Mouse (Mus musculus) adrenal gland, adult 2 months (tissue): Measurements from ENCODE around the gene Fam181a. TPM values are rescaled to one million over a fixed set of nuclear protein-coding genes. Genes with fewer than 3 reads are reported as not detected.

Source experiments
- DNase-seq: peaks from one replicate; pipeline ENCODE4 v3.0.0; 2021
- long read RNA-seq: library from polyadenylated mRNA; stranded (forward); transcript quantifications from one replicate; pipeline ENCODE4 v2.0.0, GENCODE M21; 2021
- polyA plus RNA-seq: library from polyadenylated mRNA; depleted of rRNA; stranded (reverse); fragments of >200 nt; gene quantifications from 2 replicates; pipeline ENCODE4 v1.2.3, GENCODE M21; 2012; rRNA removed
- total RNA-seq, 2 experiments: library from RNA; stranded (reverse); gene quantifications; 2 replicates each; pipeline ENCODE4 v1.2.3; 2021

The Fam181a gene
- total RNA-seq (not detected), polyA plus RNA-seq (0.22 TPM in 1 of 2 replicates, not detected in the other)
- long read RNA-seq: 0 reads

DNA sequence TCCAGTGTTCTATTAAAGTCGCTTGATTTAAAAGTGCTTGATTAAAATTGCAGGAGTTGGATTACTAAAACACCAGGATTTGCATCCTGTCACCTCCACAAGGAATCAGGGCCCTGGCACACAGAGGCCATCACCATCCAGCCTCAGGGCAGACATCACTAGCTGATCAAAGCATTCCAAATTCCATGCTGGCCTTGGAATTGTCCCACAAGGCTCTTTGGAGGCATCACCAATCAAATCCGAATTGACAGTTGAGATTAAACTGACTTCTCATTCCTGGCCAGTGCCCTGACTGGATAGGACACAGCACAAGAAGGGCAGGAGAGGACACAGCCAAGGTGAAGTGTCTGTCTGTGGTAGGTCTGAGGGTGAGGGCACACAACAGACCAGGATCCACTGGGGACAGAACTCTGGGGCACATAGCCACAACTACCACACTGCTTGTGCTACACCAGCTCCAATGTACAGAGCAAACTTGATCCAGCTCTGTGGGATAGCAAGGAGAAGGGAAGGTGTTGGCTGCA lies at the start of gene Fam181a:
TSS of gene Fam181a (plus strand) at position 232 of the 524 bp plus-strand sequence.
- DNase-seq: peak; percentile 47

- DNase-seq: peak; percentile 50
Measured at GRCm38 (mm10) chr12:103262017-103262865, 48.5 kb upstream of the Fam181a start.

- DNase-seq: no peak
Measured at GRCm38 (mm10) chr12:103266605-103267004, 44.2 kb upstream of the Fam181a start.

DNA sequence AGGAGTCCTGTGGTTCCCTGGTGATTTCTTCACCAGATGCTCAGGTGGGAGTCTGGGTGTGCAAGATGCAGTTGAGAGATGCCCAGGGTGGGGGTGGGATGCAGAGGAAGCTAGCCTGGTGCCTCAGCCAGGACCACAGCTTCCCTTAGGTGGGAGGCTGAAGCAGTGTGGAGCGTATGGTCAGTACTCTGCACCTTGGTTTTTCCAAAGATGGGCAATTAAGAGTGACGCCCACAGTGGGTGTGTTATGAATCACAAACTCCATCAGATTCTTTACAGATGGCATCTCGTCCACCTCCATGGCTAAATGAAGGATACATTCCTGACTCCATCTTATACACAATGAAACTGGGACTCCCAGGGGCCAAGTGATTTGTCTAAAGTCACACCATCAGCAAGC lies 38.6 kb upstream of the Fam181a start:
- DNase-seq: no peak

- DNase-seq: no peak
Measured at GRCm38 (mm10) chr12:103273051-103273450, 37.7 kb upstream of the Fam181a start.

DNA sequence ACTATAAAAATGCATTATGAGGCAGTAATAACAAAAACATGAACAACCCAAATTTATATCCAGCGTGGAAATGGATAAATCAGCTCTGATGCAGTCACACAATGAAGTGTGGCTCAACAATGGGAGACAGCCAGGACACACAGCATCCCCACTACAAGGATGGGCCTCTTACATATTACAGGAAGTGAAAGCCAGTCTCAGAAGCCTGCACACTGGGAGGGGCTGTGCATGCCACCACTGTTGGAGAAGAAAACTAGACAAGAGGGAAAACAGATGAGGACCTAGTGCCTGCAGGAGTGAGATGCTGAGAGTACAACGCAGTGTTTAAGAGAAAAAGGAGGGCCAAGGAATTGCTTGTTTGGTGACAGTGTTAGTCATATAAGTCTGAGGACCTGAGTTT lies 37.0 kb upstream of the Fam181a start:
- no peak for DNase-seq

DNA sequence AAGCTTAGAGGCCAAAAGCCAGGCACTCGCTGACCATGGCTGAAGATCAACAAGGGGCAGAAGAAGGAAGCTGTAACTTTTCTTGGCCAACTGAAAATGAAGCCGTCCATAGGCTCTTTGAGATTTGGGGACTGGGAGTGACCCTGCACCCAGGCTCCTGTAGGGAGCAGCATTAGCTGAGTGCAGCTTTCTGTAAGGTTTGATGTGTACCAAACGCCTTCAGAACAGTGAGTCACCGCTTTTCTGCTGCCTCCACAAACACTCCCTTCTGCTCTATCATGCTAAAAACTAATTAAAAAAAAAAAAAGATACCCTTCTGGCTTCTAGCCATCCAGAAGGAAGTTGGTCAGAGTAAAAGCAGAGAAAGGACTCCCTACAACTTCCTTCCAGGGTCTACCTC lies 34.4 kb upstream of the Fam181a start:
- DNase-seq: no peak

GRCm38 (mm10) chr12:103281491-103281890 lies 29.3 kb upstream of the Fam181a start:
- no peak for DNase-seq

DNA sequence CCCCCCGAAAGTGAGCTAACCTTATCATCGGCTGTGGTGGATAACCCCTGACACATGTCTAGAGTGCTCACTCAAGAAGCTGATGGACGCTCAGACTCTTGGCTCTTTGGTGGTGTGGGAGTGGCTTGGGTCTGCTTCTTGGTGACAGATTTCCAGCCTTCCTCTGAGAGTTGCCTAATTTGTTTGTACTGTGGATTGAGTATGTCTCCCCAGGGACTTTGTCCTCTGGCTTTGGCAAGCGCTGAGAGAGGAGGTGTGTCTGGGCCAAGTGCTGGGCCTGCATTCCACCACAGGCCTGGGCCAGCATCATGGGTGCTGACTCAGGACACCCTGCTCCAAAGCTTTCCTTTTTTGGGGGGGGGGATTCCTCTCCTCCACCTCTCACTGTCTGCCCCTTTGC lies 28.9 kb upstream of the Fam181a start:
- DNase-seq: peak; percentile 61

- DNase-seq: no peak
Measured at GRCm38 (mm10) chr12:103282936-103283335, 27.8 kb upstream of the Fam181a start.

- DNase-seq: no peak
Measured at GRCm38 (mm10) chr12:103283411-103283810, 27.4 kb upstream of the Fam181a start.

- DNase-seq: no peak
Measured at GRCm38 (mm10) chr12:103287276-103287675, 23.5 kb upstream of the Fam181a start.

GRCm38 (mm10) chr12:103292366-103292765 lies 18.4 kb upstream of the Fam181a start:
- DNase-seq: no peak

DNA sequence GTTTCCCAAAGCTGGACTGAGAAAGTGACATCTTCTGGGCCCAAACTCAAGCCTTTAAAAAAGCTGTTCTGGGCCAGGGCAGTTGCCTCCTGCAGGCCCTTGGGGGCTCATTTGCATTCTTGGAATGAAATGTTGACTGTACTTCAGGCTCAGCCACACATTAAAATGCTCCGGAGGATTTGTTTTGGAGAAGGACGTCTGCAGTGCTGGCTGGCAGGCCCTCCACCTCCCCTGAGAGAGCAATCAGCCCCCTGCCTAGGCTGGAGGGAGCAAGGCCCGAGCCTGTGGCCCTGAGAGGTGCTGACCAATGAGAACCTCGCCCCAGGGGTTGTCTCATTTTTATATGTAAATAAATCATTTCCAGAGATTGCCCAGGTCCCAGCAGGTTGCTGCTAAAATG lies 14.5 kb upstream of the Fam181a start:
- DNase-seq: no peak

DNA sequence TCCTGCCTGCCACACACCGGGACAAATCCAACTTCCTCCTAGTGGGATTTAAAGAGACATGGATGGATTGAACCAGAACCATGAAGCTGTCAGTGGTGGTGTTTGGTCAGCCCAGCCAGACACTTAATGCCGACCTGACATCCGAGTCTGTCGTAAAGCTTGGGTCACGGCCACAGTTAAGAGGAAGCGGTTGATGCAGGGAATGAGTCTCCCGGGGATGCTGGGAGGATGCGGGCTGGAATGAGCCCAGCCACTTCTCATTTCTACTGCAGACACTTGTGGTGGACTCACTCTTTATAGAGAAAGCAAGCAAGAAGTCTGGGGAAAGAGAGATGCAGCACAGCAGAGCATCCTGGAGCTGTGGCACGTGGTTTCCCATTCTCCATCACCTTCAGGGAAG lies 10.3 kb upstream of the Fam181a start:
- no peak for DNase-seq

DNA sequence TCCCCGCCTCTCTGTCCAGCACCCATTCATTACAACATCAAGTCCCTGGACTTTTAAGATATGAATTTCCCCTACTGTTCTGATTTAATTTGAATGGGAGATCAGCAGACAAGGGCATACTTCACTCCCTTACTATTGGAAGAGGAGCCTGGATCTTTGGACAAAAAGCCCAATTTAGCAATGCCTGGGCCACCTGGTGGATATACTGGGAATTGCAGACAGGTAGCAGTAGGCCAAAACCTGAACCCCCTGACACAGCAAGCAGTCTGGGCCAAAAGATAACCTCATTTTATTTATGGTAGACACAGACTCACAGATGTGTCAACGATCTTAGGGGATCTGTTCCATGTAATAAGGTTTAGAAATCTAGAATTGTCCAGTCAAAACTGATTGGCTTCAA lies 9.1 kb upstream of the Fam181a start:
- peak; percentile 67 for DNase-seq

DNA sequence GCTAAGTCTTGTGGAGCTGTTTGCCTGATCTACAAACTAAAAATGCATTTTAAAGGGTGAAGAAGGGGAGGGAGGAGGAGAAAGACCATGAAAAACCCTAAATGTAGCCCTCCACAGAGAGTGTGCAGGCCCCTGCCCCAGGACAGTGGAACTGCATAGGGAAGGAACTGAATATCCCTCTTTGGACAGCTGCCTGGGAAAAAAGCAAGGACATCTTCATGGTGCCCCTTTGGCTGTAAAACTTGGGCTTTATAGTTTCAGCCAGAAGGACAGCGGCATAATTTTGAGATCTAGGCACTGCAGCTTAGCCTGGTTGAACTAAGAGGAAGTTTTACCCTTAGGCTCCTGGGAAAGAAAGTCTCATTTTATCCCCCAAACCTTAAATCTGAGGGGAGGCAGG lies 7.8 kb upstream of the Fam181a start:
- peak; percentile 42 for DNase-seq

DNA sequence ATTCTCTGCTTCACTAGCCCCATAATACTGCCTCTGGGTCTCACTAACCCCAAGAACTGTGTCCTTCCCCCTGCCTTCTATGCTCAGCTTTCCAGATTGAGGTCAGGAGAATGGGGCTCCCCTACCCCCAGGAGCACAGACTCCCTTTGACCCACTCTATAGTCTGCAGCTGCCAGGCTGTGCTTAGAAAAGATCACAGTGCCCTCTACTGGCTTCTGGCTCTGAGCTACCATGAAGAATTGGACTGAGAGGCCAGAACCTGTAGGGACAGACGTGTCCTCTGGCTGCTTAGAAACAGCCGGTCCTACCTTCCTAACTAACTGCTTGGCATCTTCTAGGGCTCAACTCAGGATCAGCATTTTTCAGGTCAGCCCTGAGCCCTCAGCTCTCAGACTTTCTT lies 4.6 kb upstream of the Fam181a start:
- DNase-seq: peak; percentile 60

- DNase-seq: no peak
Measured at GRCm38 (mm10) chr12:103306720-103307119, 4.1 kb upstream of the Fam181a start.

DNA sequence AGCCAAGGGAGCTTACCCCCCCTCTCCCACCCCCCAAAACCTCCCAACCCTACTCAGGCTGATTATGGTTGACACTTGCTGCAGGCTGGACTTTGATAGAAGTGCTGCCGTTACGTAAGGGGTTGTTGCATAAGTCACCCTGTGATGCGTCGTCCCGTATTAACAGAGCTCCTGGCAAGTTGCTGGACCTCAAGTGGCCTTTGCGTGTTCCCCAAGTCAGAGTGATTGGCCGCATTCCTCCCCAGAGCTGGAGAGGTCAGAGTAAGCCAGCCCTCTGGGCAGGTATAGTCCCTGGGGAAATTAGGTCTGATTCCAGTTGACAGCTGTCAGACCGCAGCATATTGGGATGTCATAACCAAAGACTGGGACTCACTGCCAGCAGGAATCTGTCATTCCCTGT lies 1.1 kb downstream of the Fam181a start:
- peak; percentile 69 for DNase-seq

DNA sequence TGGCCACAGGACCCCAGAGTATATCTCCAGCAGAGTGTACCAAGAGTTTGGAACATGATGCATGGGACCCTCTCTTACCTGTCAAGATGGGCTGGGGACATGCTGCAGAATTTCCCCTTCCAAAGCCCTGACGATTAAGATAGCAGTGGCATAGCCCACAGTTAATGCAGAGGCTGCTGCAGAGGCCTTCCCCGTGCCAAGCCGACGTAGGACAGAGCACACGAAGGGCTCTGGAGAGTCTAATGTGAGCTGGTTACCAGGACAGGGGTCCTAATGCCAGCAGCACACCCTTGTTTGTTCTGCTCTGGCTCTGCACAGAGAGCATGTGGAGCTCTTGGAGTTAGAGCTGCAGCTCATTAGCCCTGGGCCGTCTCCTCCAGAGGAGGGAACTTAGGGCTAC lies 2.5 kb downstream of the Fam181a start:
- DNase-seq: no peak

DNA sequence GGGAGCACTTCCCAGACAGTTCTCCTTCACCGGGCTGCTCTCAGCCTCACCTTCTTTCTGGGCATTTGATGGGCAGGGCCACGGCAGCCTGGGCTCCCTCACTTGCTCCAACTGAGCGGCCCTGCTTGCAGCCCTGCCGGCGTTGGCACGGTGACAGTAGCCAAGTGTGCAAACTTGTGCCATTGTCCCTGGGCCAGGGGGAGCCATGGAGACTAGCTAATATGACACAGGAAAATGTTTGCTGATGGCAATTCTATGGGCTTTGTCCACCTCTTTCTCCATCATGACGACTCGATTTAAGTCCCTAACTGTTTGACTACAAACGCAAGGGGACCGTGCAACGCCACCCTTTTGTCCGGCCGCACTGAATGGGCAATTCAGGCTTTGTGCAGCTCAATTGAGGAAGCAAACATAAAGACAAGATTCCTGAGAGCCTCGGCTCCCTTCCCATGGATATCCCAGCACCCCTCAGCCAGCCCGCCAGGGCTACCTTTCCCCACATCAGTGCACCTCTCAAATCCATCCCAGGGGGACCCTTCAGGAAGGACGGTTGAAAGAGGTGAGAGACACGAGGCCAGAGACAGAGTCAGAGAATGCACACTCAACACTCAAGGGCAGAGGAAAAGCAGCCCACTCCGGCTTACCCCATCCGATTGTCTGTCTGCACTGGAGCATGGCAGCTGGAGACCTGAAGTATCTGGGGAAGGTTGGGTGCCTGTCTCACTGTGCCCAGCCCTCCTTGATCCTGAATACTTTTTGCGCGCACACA lies 3.3 kb downstream of the Fam181a start:
- no peak for DNase-seq
